Mouse (Mus musculus) spleen, embryonic (tissue): Measurements from ENCODE around the gene Hnrnpm.

ENCODE experiments used
- CTCF ChIA-PET: fragments of 350-600 bp; sonication (Branson Sonifier 250); formaldehyde crosslinking; loops from one replicate; lab custom pipeline; 2022; lab: Charles Lee

Gene Hnrnpm

GRCm38 (mm10) chr17:33600831-33601230, 85.8 kb downstream of the Hnrnpm start:
- CTCF ChIA-PET, result no interaction called here

DNA sequence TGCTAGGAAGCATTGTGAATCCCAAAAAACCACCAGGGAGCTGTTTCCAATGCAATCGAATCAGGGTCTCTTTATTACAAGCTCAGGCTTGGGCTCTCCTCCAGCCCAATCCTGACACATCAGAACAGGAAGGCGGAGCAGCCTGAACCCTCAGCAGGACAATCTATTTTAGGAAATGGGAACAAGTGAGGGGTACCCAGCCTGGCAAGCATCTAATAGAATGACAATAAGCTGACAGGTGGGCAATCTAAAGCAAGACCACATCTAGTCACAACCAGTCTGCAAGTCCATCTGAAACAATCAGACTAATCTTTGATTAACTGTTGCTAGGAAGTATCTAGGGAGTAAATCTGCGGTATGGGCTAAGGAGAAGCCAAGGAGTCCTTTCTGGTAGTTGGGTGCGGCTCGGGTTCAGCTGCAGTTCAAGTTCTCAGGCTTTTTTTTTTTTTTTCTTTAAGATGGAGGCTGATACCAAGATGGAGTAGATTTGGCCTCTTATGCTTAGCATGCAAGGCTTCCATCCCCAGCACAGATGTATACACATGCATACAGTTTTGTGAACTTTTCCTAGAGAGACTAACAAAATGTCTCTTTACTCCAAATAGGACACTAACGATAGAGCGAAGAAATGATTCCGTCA, 86.7 kb downstream of the Hnrnpm start:
- CTCF ChIA-PET, result no interaction called here

- CTCF ChIA-PET, result no interaction called here
Measured at GRCm38 (mm10) chr17:33598506-33598905, 88.2 kb downstream of the Hnrnpm start.

DNA sequence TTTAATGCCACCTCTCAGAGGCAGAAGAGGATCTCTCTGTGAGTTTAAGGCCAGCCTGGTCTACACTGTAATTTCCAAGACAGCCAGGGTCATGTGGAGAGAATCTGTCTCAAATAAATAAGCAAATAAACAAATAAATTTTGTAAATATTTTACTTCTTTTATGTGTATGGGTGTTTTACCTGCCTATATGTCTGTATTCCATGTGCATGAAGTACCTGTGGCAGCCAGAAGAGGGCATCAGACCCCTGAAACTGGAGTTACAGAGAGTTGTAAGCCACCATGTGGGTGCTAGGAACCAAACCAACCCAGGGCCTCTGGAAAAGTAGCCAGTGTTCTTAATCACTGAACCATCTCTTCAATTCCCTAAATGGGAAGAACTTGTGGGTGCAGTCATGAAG, 89.4 kb downstream of the Hnrnpm start:
- CTCF ChIA-PET, result no interaction called here
